Mouse (Mus musculus) cerebellum, postnatal 36 days (tissue): ENCODE results near the gene Slc30a2.

Experiments used
- DNase-seq, 2 experiments: peaks; one replicate each; pipeline ENCODE4 v3.0.0; 2021 to 2022; ENCODE audit warnings: mixed read lengths in 2 of 2

The Slc30a2 gene

GRCm38 (mm10) chr4:134401856-134402570 lies 59.0 kb downstream of the Slc30a2 start:
- DNase-seq = no peak

GRCm38 (mm10) chr4:134402571-134403262 lies 59.7 kb downstream of the Slc30a2 start:
- no peak for DNase-seq

GRCm38 (mm10) chr4:134403721-134404120 lies 60.7 kb downstream of the Slc30a2 start:
- DNase-seq = no peak
